Mouse (Mus musculus) kidney, adult 2 months (tissue): Measurements from ENCODE around the gene Ndufa10.

Experiments used
- CTCF ChIP-seq: fragments of 200-500 bp; conservative IDR thresholded peaks from 2 replicates; pipeline ENCODE4 v1.5.1; 2011; ENCODE audit warnings: low read depth, mild to moderate bottlenecking, control low read depth, low read length, moderate library complexity, mixed read lengths; ENCODE audit not compliant: insufficient read depth, insufficient read length
- POLR2A ChIP-seq: fragments of 200-500 bp; IDR thresholded peaks from one replicate; pipeline ENCODE4 v1.6.1; 2011; ENCODE audit warnings: low read depth, low read length, control low read depth

DNA sequence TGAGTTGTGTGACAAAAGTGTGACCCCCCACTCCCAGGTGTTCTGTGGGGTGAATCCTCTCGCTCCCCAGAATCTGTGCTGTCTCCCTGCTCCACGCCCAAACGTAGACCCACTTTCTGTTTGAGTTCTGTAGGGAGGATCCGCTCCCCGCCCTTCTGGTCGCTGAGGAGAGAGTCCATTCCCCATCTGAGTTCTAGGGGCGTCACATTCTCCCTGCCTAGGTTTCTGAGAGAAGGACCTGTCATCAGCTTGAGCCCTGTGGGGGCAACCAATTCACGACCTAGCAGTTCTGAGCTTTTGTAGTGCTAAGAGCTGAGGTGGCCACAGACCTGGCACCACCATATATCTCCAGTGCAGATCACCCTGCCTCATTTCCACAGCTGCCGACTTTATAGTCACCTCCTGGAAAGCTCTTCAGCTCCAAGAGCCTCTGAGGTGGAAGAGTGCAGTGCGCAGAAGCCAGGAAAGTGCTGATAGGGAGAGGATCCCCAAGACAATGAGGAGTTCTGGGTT is 462 bp upstream of the Ndufa10 start:
- TF ChIP-seq POLR2A (no peak), CTCF (no peak)
